8 mouse cellular contexts compared by ENCODE assay signal in the genomic region with DNA sequence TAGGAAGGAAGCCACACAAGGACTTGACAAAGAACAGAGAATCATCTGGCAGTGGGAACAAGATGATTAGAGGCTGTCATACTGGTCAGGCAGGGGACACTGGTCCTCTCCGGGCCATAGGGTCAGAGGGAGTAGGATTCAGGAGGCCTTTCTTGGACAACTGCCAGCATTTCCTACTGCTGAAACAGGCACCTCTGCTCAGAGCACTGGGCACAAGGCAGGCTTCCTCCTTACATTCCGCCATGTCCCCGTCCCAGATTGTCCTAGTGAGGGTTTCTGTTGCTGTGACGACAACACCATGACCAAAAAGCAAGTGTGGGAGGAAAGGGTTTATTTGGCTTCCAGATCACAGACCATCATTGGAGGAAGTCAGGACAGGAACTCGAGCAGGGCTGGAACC. TPM values are rescaled to one million over a fixed set of nuclear protein-coding genes. Genes with fewer than 3 reads are reported as not detected.
DNase-seq lines count a peak whose midpoint lies in the region; TF ChIP-seq lines count a peak whose summit lies in the region.

No protein-coding gene starts in this region.

- no peak for TF ChIP-seq CTCF in testis, adult 2 months (IDR thresholded peaks at IDR 0.05; ENCODE audit: control insufficient read depth, insufficient read depth, insufficient replicate concordance, low read depth, low read length)

- peak overlapping the region; percentile 85 for H3K27ac ChIP-seq in heart, embryonic 10.5 days
- peak overlapping the region; percentile 37; the same call in 1 of the 2 replicates for H3K27ac ChIP-seq in testis, adult 2 months (ENCODE audit: control insufficient read depth, insufficient read depth, low read depth, low read length)

- WGBS in heart, embryonic 10.5 days: 32% methylated on average over 5 of the region's 5 CpGs

- peaks cover 56% of the 10 kb centered on the region for H3K4me1 ChIP-seq in heart, embryonic 10.5 days
- H3K4me1 ChIP-seq in testis, adult 2 months (ENCODE audit: control insufficient read depth, insufficient read depth, low read length): peaks cover 28% of the 10 kb centered on the region

- peaks cover 13% of the 10 kb centered on the region; the same call in 1 of the 2 replicates for H3K36me3 ChIP-seq in heart, embryonic 10.5 days
- no peaks in the 10 kb centered on the region; the same call in 1 of the 2 replicates for H3K36me3 ChIP-seq in testis, adult 2 months (ENCODE audit: control insufficient read depth, insufficient read depth, low read length)

- no peak overlapping the region for H3K4me3 ChIP-seq in heart, embryonic 10.5 days
- no peak overlapping the region for H3K4me3 ChIP-seq in testis, adult 2 months (ENCODE audit: control insufficient read depth, low read depth, low read length)

- DNase-seq in heart, embryonic 10.5 days (ENCODE audit: low spot score): peak; percentile 83
- no peak for DNase-seq in heart, adult 9 months (ENCODE audit: low spot score in 2 of 2)
- no peak for DNase-seq in testis, postnatal 10 days (ENCODE audit: low spot score)
- peak; percentile 36 to 41 for DNase-seq in kidney, adult 8-10 months
- DNase-seq in thymus, postnatal 14 days: no peak
- DNase-seq in gastrocnemius, adult 8-10 months (ENCODE audit: low spot score in 2 of 2): no peak
- DNase-seq in spleen, postnatal 14 days (ENCODE audit: low spot score in 2 of 2): no peak

- no peaks in the 10 kb centered on the region for H3K9me3 ChIP-seq in heart, embryonic 10.5 days

- TF ChIP-seq POLR2A in testis, adult 2 months (IDR thresholded peaks at IDR 0.05; ENCODE audit: control insufficient read depth, low read depth, low read length): no peak

- no peaks in the 10 kb centered on the region for H3K27me3 ChIP-seq in heart, embryonic 10.5 days (ENCODE audit: insufficient read depth, poor library complexity, severe bottlenecking)
- H3K27me3 ChIP-seq in testis, adult 2 months (ENCODE audit: control insufficient read depth, insufficient read depth, low read length): no peaks in the 10 kb centered on the region

RNA-seq across cellular contexts. Expression of a gene that starts 56.4 kb away (rescaled TPM):
- polyA plus RNA-seq in heart, embryonic 10.5 days (2016; fragmentation: Nextera tagmentation; extraction: Ambion mirVana): 1,471 and 1,998 TPM in 2 replicates
- polyA plus RNA-seq in testis, adult 2 months (2012; rRNA removed): 68.0 and 106 TPM in 2 replicates
- 10 to 100 TPM; 28.1 to 44.3 (median 31.9) TPM for total RNA-seq in gastrocnemius, adult 8-10 months (2022)

Comparison
In these comparisons a context has a peak if more than half of its experiments do, and no peak if none do; other contexts are left out.
1. DNase-seq: peak in heart, embryonic 10.5 days (single experiment) and kidney, adult 8-10 months (2 of 2); none in heart, adult 9 months (0 of 2), testis, postnatal 10 days (single experiment), thymus, postnatal 14 days (single experiment), gastrocnemius, adult 8-10 months (0 of 2) and spleen, postnatal 14 days (0 of 2).
2. RNA of a gene that starts 56.4 kb away (polyA plus RNA-seq): 1,471 to 1,998 TPM in heart, embryonic 10.5 days; 68.0 to 106 TPM in testis, adult 2 months; every median in the first group is over 10 times any median in the second.